Mouse (Mus musculus) stomach, embryonic 14.5 days (tissue): ENCODE data around the gene Aifm2. TPM values are rescaled to one million over a fixed set of nuclear protein-coding genes. Genes with fewer than 3 reads are reported as not detected.

Source experiments
- ATAC-seq: fragments of 200-750 bp; cut with Nextera tagmentation; 2 replicates; pipeline ENCODE4 v1.8.0; 2017; ENCODE audit warnings: low read depth, moderate TSS enrichment; ENCODE audit not compliant: insufficient number of reproducible peaks, insufficient read depth, low FRiP score
- H3K27ac ChIP-seq: fragments of 300-500 bp; sonication (generic); 2 replicates; pipeline ENCODE4 v1.5.1; 2014; ENCODE audit warnings: mild to moderate bottlenecking, low read length, moderate library complexity, mixed read lengths
- H3K27me3 ChIP-seq: fragments of 300-500 bp; sonication (generic); 2 replicates; pipeline ENCODE4 v1.6.1; 2014; ENCODE audit warnings: low read length, control low read depth, mixed read lengths; ENCODE audit not compliant: control insufficient read depth, insufficient read depth
- H3K36me3 ChIP-seq: fragments of 300-500 bp; sonication (generic); 2 replicates; pipeline ENCODE4 v1.6.1; 2014; ENCODE audit warnings: mild to moderate bottlenecking, control low read depth, low read length, moderate library complexity, mixed read lengths; ENCODE audit not compliant: control insufficient read depth, insufficient read depth
- H3K4me1 ChIP-seq: fragments of 300-500 bp; sonication (generic); 2 replicates; pipeline ENCODE4 v1.6.1; 2014; ENCODE audit warnings: low read length, control low read depth, mixed read lengths; ENCODE audit not compliant: control insufficient read depth, insufficient read depth
- H3K4me2 ChIP-seq: fragments of 300-500 bp; sonication (generic); replicated peaks from 2 replicates; pipeline ENCODE4 v1.6.1; 2014; ENCODE audit warnings: low read depth, low read length, control low read depth
- H3K4me3 ChIP-seq: fragments of 300-500 bp; sonication (generic); 2 replicates; pipeline ENCODE4 v1.5.1; 2014; ENCODE audit warnings: low read depth, low read length, control low read depth
- H3K9ac ChIP-seq: fragments of 300-500 bp; sonication (generic); replicated peaks from 2 replicates; pipeline ENCODE4 v1.6.1; 2014; ENCODE audit warnings: low read depth, mild to moderate bottlenecking, control low read depth, low read length, moderate library complexity, mixed read lengths
- H3K9me3 ChIP-seq: fragments of 300-500 bp; sonication (generic); 2 replicates; pipeline ENCODE4 v1.6.1; 2016; ENCODE audit warnings: low read depth, low read length, control low read depth; ENCODE audit not compliant: control insufficient read depth
- WGBS: fragments of 180-500 bp; shearing (Covaris S2); extraction: QIAGEN DNeasy Blood & Tissue Kit; methylation state at CpG from one replicate; pipeline ENCODE4 v1.1.7; 2014; 5-methylcytosine and 5-hydroxymethylcytosine counted together
- polyA plus RNA-seq: library from polyadenylated mRNA; unstranded; fragments of >200 nt; fragmentation: Nextera tagmentation; extraction: Ambion mirVana; gene quantifications from 2 replicates; pipeline ENCODE4 v1.2.1, GENCODE M21; 2014

The Aifm2 gene
- polyA plus RNA-seq, 1 experiment from 2014 or later, result 17.2 TPM

DNA sequence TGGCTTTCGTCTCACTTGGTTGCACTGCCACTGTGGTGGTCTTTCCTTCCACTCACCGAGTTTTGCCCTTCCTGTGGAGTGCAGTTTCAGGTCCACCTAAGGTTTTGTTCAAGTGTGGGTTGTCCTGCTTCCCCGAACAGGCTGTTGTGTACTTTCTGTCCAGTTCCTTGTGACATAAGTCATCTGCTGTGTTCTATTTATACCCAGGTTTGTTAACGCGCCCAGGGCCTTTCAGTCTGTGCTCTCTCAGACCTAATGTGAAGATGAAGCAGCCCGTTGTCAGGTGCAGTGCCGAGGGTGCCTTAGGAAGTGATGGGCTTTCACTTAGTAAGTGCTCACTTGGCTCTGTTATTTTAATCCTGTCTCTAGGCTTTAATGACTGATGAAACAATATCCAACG lies 25.7 kb upstream of the Aifm2 start:
- WGBS, result 85% methylated on average over 8 of the region's 8 CpGs
- no peak overlapping the region for H3K27ac ChIP-seq
- H3K9ac ChIP-seq, result no peak overlapping the region
- no peak overlapping the region for H3K4me2 ChIP-seq
- H3K4me1 ChIP-seq, result no peaks in the 10 kb centered on the region
- H3K36me3 ChIP-seq, result peaks cover 77% of the 10 kb centered on the region
- H3K27me3 ChIP-seq, result no peaks in the 10 kb centered on the region
- no peak overlapping the region for H3K4me3 ChIP-seq
- no peak for ATAC-seq
- H3K9me3 ChIP-seq, result no peaks in the 10 kb centered on the region

- H3K9ac ChIP-seq, result no peak overlapping the region
- peaks cover 43% of the 10 kb centered on the region for H3K36me3 ChIP-seq
- peaks cover 14% of the 10 kb centered on the region for H3K4me1 ChIP-seq
- no peaks in the 10 kb centered on the region for H3K9me3 ChIP-seq
- H3K27me3 ChIP-seq, result no peaks in the 10 kb centered on the region
- H3K27ac ChIP-seq, result no peak overlapping the region
- no peak for ATAC-seq
- 70% methylated on average over 4 of the region's 4 CpGs for WGBS
- no peak overlapping the region for H3K4me3 ChIP-seq
- H3K4me2 ChIP-seq, result no peak overlapping the region
These were observed 21.5 kb upstream of the Aifm2 start for GRCm38 (mm10) chr10:61693563-61693962.

DNA sequence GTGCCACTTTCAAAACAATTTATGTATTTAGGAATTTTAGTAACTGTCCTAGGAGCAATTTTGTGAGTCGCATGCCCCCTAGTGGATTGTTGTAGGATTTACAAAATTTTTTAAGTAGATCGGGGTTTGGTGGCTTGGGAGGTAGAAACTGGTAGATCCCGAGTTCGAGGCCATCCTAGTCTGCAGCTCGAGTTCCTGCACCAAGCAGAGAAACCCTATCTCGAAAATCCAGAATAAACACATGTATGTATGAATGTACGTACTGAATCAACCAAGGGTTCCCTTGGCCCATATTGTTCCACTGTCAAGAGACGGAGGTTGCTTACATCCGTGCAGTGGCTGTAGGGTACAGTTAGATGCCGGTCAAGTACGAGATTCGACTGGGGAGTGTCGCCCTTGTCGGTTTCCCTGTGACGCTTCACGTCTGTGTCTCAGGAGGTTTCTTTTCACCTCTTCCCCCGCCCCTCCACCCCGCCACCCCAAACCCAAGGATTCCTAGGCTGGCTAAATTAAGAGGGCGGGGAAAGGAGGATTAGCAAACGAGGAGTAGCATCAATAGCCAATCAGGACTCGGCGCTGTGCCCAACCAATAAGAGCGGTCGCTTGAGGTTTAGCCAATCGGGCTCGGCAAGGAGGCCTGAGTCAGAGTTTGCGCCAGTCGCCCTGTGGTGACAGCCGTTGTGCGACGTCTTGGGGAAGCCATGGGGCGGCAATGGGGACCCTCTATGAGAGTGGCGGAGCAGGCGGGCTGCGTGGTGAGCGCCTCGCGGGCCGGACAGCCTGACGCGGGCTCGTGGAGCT lies 20.0 kb upstream of the Aifm2 start, which contains the start of gene Tysnd1:
Tysnd1 (plus strand) TSS at position 645 of the 801 bp plus-strand sequence.
- ATAC-seq, result peak; percentile 96
- H3K27me3 ChIP-seq, result no peaks in the 10 kb centered on the region
- WGBS, result under 1% methylated on average over 42 of the region's 42 CpGs
- H3K9ac ChIP-seq, result peak within 1 kb of the TSS; percentile 79
- peak within 1 kb of the TSS; percentile 55; the same call in 1 of the 2 replicates for H3K27ac ChIP-seq
- H3K4me2 ChIP-seq, result peak within 1 kb of the TSS; percentile 100
- H3K36me3 ChIP-seq, result peaks cover 34% of the 10 kb centered on the region
- H3K4me3 ChIP-seq, result peak within 1 kb of the TSS; percentile 98
- no peaks in the 10 kb centered on the region for H3K9me3 ChIP-seq
- H3K4me1 ChIP-seq, result peaks cover 14% of the 10 kb centered on the region

DNA sequence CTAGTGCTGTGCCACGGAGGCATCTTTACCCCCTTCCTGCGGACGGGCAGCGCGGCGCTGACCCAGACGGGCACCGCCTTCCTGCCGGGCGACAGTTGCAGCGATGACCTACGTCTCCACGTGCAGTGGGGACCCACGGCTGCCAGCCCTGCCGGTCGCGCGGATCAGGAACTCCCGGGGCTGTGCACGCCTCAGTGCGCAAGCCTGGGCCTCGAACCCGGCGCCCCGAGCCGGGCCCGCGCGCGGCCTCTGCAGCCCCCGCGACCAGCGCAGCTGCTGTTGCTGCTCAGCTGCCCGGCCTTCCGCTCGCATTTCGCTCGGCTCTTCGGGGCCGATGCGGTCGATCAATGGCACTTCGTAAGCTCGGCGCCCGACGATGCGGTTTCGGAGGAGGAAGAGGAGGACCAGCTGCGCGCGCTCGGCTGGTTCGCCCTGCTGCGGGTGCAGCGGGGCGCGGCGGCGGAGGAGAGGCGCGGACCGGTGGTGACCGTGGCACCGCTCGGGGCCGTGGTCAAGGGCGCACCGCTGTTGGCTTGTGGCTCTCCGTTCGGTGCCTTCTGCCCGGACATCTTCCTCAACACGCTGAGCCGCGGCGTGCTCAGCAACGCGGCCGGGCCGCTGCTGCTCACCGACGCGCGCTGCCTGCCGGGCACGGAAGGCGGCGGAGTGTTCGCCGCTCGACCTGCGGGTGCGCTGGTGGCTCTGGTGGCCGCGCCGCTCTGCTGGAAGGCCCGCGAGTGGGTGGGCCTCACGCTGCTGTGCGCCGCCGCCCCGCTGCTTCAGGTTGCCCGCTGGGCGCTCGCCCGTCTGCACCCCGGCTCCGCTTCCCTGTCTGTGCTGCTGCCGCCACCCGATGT lies 19.1 kb upstream of the Aifm2 start:
- WGBS, result under 1% methylated on average over 102 of the region's 111 CpGs
- Histone ChIP-seq H3K36me3 (peaks cover 26% of the 10 kb centered on the region), H3K4me2 (peak overlapping the region; percentile 100), H3K27me3 (no peaks in the 10 kb centered on the region), H3K9me3 (no peaks in the 10 kb centered on the region), H3K9ac (peak overlapping the region; percentile 79), H3K4me3 (peak overlapping the region; percentile 98), H3K4me1 (peaks cover 14% of the 10 kb centered on the region), H3K27ac (peak overlapping the region; percentile 55; the same call in 1 of the 2 replicates)
- peak; percentile 6; the same call in 1 of the 2 replicates for ATAC-seq

DNA sequence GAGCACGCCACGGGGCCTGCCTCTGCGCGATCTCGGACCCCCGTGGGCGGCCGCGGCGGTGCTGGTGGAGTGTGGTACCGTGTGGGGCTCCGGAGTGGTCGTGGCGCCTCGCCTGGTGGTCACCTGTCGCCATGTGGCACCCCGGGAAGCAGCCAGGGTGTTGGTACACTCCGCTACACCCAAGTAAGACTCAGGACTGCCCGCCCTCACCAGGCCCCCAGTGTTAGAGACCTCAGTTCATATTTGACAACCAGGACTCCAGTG lies 18.6 kb upstream of the Aifm2 start:
- no peak for ATAC-seq
- peak overlapping the region; percentile 79 for H3K9ac ChIP-seq
- WGBS, result 9% methylated on average over 19 of the region's 19 CpGs
- peaks cover 14% of the 10 kb centered on the region for H3K4me1 ChIP-seq
- peak overlapping the region; percentile 98 for H3K4me3 ChIP-seq
- peaks cover 20% of the 10 kb centered on the region for H3K36me3 ChIP-seq
- H3K27ac ChIP-seq, result no peak overlapping the region
- H3K4me2 ChIP-seq, result peak overlapping the region; percentile 100
- H3K9me3 ChIP-seq, result no peaks in the 10 kb centered on the region
- no peaks in the 10 kb centered on the region for H3K27me3 ChIP-seq

- Histone ChIP-seq H3K9me3 (no peaks in the 10 kb centered on the region), H3K36me3 (peaks cover 17% of the 10 kb centered on the region), H3K27ac (no peak overlapping the region), H3K4me3 (peak overlapping the region; percentile 98), H3K27me3 (no peaks in the 10 kb centered on the region), H3K4me1 (peaks cover 14% of the 10 kb centered on the region), H3K9ac (0 out of 2 replicates have a peak overlapping the region, but pooled peaks have one; percentile 79), H3K4me2 (peak overlapping the region; percentile 100)
- no peak for ATAC-seq
- 79% methylated on average over 2 of the region's 2 CpGs for WGBS
These were observed 18.0 kb upstream of the Aifm2 start for GRCm38 (mm10) chr10:61697028-61697427.

GRCm38 (mm10) chr10:61704663-61705062 lies 10.4 kb upstream of the Aifm2 start:
- Histone ChIP-seq H3K9me3 (no peaks in the 10 kb centered on the region), H3K4me3 (no peak overlapping the region), H3K4me2 (no peak overlapping the region), H3K4me1 (no peaks in the 10 kb centered on the region), H3K27ac (no peak overlapping the region), H3K36me3 (peaks cover 18% of the 10 kb centered on the region; the same call in 1 of the 2 replicates), H3K27me3 (no peaks in the 10 kb centered on the region), H3K9ac (no peak overlapping the region)
- WGBS, result 81% methylated on average over 4 of the region's 4 CpGs
- no peak for ATAC-seq
